8 mouse cellular contexts compared by ENCODE assay signal in genomic region chr12:101028247-101028953, GRCm38 (mm10). TPM values are rescaled to one million over a fixed set of nuclear protein-coding genes. Genes with fewer than 3 reads are reported as not detected.
DNase-seq lines count a peak whose midpoint lies in the region; ATAC-seq and TF ChIP-seq lines count a peak whose summit lies in the region.

No protein-coding gene starts in this region.

- H3K4me2 ChIP-seq in hindbrain, embryonic 15.5 days = peak overlapping the region; percentile 86
- peak overlapping the region; percentile 92 for H3K4me2 ChIP-seq in midbrain, embryonic 15.5 days

- peak overlapping the region; percentile 66 for H3K9ac ChIP-seq in hindbrain, embryonic 15.5 days
- H3K9ac ChIP-seq in midbrain, embryonic 15.5 days = peak overlapping the region; percentile 78

- H3K27ac ChIP-seq in spleen, adult 2 months (ENCODE audit: insufficient read depth, low read length) = peak overlapping the region; percentile 81
- H3K27ac ChIP-seq in hindbrain, embryonic 15.5 days (replicated peaks) = peak overlapping the region; percentile 90
- peak overlapping the region; percentile 94 for H3K27ac ChIP-seq in midbrain, embryonic 15.5 days

- H3K4me1 ChIP-seq in spleen, adult 2 months (ENCODE audit: control insufficient read depth, insufficient read depth, insufficient read length) = peaks cover 16% of the 10 kb centered on the region; the same call in 1 of the 2 replicates
- peaks cover 46% of the 10 kb centered on the region for H3K4me1 ChIP-seq in hindbrain, embryonic 15.5 days (replicated peaks)
- H3K4me1 ChIP-seq in midbrain, embryonic 15.5 days = peaks cover 49% of the 10 kb centered on the region

- H3K4me3 ChIP-seq in spleen, adult 2 months (ENCODE audit: extremely low read depth, insufficient read depth, insufficient read length) = peak overlapping the region; percentile 75
- H3K4me3 ChIP-seq in hindbrain, embryonic 15.5 days = peak overlapping the region; percentile 75
- peak overlapping the region; percentile 84 for H3K4me3 ChIP-seq in midbrain, embryonic 15.5 days

- H3K27me3 ChIP-seq in spleen, adult 2 months (ENCODE audit: control insufficient read depth, insufficient read depth, low read length) = no peaks in the 10 kb centered on the region
- H3K27me3 ChIP-seq in hindbrain, embryonic 15.5 days = no peaks in the 10 kb centered on the region
- no peaks in the 10 kb centered on the region for H3K27me3 ChIP-seq in midbrain, embryonic 15.5 days (replicated peaks)

- DNase-seq in embryo, embryonic 10.5 days (ENCODE audit: low spot score) = peak; percentile 58
- DNase-seq in embryo, embryonic 9.5 days (ENCODE audit: extremely low spot score) = no peak
- no peak for DNase-seq in spleen, adult 2 months (ENCODE audit: low read depth in 1 of 2, low spot score in 2 of 2)
- DNase-seq in spleen, adult 12 weeks (ENCODE audit: low spot score) = no peak
- DNase-seq in ovary, postnatal 10 days (ENCODE audit: low spot score) = no peak

- WGBS in spleen, adult 2 months = under 1% methylated on average over 67 of the region's 67 CpGs
- under 1% methylated on average over 58 of the region's 67 CpGs for WGBS in hindbrain, embryonic 15.5 days
- under 1% methylated on average over 58 of the region's 67 CpGs for WGBS in midbrain, embryonic 15.5 days

- TF ChIP-seq POLR2A in spleen, adult 2 months (IDR thresholded peaks at IDR 0.05; ENCODE audit: low read depth, low read length) = peak; percentile 52; the same call in 1 of the 2 replicates

- no peak for TF ChIP-seq CTCF in spleen, adult 2 months (IDR thresholded peaks at IDR 0.05; ENCODE audit: extremely low read depth, insufficient read depth, insufficient read length, insufficient replicate concordance)

- no peaks in the 10 kb centered on the region for H3K9me3 ChIP-seq in hindbrain, embryonic 15.5 days
- no peaks in the 10 kb centered on the region for H3K9me3 ChIP-seq in midbrain, embryonic 15.5 days

- ATAC-seq in hindbrain, embryonic 15.5 days (ENCODE audit: low FRiP score, low read depth) = peak; percentile 47; the same call in 1 of the 2 replicates
- no peak; the same call in 1 of the 2 replicates for ATAC-seq in midbrain, embryonic 15.5 days (replicated peaks)
- ATAC-seq in activated CD4-positive, CD25-positive, alpha-beta regulatory T cell, adult 4 months = no peak

- no peaks in the 10 kb centered on the region for H3K36me3 ChIP-seq in spleen, adult 2 months (ENCODE audit: control insufficient read depth, insufficient read depth, low read length)
- H3K36me3 ChIP-seq in hindbrain, embryonic 15.5 days = no peaks in the 10 kb centered on the region
- no peaks in the 10 kb centered on the region for H3K36me3 ChIP-seq in midbrain, embryonic 15.5 days (replicated peaks)

RNA-seq across cellular contexts. Expression of gene Ccdc88c, which starts 0.5 kb away (rescaled TPM):
- 48.3 and 51.8 TPM in 2 replicates for polyA plus RNA-seq in spleen, adult 2 months (2012; rRNA removed)
- polyA plus RNA-seq in hindbrain, embryonic 15.5 days (2015; fragmentation: Nextera tagmentation; extraction: Ambion mirVana) = 10.6 and 11.8 TPM in 2 replicates
- polyA plus RNA-seq in midbrain, embryonic 15.5 days (2015; fragmentation: Nextera tagmentation; extraction: Ambion mirVana) = 14.6 and 15.8 TPM in 2 replicates
- 10 to 100 TPM; 76.7 to 82.5 TPM for polyA plus RNA-seq in activated CD4-positive, CD25-positive, alpha-beta regulatory T cell, adult 4 months (2017; shearing (Covaris generic))

RNA-seq across cellular contexts. Expression of gene Ppp4r3a, which starts 55.1 kb away (rescaled TPM):
- polyA plus RNA-seq in spleen, adult 2 months (2012; rRNA removed) = 10.9 and 13.5 TPM in 2 replicates
- polyA plus RNA-seq in hindbrain, embryonic 15.5 days (2015; fragmentation: Nextera tagmentation; extraction: Ambion mirVana) = 27.0 and 28.1 TPM in 2 replicates
- 28.0 and 28.8 TPM in 2 replicates for polyA plus RNA-seq in midbrain, embryonic 15.5 days (2015; fragmentation: Nextera tagmentation; extraction: Ambion mirVana)
- polyA plus RNA-seq in activated CD4-positive, CD25-positive, alpha-beta regulatory T cell, adult 4 months (2017; shearing (Covaris generic)) = 10 to 100 TPM; 30.8 to 39.3 TPM
